Mouse (Mus musculus) E14TG2a.4 (cell line): ENCODE measurements around the gene 2900026A02Rik.

Source experiments
- CTCF ChIP-seq: conservative IDR thresholded peaks from 2 replicates; pipeline ENCODE4 v1.5.1; 2014; ENCODE audit warnings: low read length
- NANOG ChIP-seq: IDR thresholded peaks from 2 replicates; pipeline ENCODE4 v1.6.1; 2014; ENCODE audit warnings: borderline replicate concordance, low read length, mixed read lengths
- POU5F1 ChIP-seq: IDR thresholded peaks from 2 replicates; pipeline ENCODE4 v1.6.1; 2014; ENCODE audit warnings: low read length, borderline replicate concordance

GRCm38 (mm10) chr5:113041567-113042071, 179.4 kb downstream of the 2900026A02Rik start:
- TF ChIP-seq CTCF (no peak), NANOG (no peak), POU5F1 (no peak)
